Mouse (Mus musculus) retina, postnatal 1 day (tissue): ENCODE results near the gene Clec16a.

ENCODE experiments used
- DNase-seq: peaks from one replicate; pipeline ENCODE4 v3.0.0-alpha.2; 2012

Gene Clec16a

GRCm38 (mm10) chr16:10655236-10655635 lies 110.1 kb downstream of the Clec16a start:
- DNase-seq: no peak

- DNase-seq: no peak
Measured at GRCm38 (mm10) chr16:10655926-10656325, 110.8 kb downstream of the Clec16a start.

- DNase-seq: no peak
Measured at GRCm38 (mm10) chr16:10656461-10656860, 111.3 kb downstream of the Clec16a start.

DNA sequence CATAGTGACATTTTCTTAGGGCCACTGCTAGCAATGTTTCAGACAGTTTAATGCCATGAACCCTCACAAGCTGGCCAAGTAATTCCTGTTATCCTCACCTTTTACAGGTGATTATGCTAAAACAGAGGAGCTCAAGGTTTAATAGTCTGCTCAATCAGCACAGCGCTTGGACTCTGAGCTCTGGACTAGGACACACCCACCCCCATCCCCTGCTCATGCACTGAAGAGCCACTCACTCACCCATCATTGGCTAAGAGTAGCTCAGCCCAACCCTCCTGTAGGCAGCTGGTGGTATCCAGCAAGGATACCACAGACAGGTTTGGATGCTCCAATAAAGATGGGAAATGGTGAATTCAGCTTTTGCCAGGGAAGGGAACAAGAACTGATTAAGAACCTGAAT lies 111.8 kb downstream of the Clec16a start:
- no peak for DNase-seq

DNA sequence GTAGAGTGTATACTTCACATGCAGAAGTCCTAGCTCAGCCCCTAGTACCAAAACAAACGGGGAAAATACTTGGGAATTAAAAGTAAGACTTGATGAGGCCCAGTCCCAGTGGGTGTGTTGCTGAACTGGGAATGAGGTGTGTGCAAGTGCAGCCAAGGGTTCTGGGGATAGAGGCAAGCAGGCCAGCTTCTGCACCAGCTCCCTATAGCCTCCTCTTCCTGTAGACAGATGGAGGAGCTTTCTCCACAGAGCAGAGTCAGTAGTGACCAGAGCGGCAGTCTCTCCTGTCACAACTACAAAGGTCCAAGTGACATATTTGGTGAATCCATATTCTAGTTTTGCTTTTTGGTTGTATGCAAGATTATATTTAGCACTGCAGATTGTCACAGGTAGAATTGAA lies 114.1 kb downstream of the Clec16a start:
- DNase-seq: no peak

GRCm38 (mm10) chr16:10660526-10660925 lies 115.4 kb downstream of the Clec16a start:
- peak; percentile 36 for DNase-seq

DNA sequence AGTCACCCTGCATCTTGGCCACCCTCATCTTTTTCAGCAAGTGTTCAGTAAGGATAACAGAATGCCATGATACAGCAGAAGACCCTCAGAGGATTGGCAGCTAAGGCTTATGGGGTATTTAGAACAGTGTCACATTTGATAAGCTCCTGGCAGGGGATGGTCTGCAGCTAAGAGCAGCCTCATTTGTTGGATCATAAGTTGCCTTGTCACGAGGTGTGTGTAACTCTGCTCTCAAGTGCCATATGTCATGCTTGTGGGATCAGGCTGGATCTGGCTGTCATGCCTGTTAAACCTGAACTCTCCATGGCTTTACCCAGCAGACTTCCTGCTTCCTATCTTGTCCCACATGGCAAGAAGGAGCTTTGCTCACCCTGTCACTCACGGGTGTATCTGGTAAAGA lies 116.2 kb downstream of the Clec16a start:
- DNase-seq: peak; percentile 72

DNA sequence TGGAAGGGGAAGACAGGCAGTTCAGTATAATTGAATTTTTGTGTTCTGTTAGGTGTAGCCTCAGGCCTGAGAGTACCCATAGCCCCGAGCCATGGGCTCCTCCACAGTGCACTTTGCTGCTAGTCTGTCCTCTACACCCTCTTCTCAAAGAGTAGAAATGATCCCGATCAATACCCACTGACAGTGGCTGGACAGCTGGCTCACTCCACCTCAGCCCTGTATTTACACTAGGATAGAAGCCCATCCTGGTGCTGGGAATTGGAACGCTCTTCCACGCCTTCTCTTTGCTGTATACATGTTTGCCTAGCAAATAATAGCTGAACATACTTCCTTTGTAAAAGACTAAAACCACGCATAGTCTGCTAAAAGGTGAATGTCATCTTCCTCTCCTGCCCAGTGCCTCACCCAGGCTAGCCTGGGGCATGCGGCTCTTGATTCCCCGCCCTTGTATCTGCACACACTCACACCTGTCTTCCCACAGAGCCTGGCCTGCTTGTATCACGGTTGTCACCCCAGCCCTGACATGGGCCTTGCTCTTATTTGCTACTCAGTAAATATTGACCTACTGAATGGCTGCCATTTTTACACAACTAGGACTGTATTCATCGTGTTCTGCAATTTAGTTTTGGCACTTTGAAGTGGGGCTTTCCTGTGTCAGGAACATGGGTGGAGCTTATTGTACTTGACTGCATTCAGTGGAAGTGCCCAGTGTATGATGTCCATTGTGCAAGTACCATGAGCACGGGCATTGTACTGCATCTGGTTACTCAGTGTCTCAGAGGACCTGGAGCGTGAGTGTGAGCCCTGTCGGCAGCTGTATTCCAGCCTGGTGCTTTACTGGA lies 119.0 kb downstream of the Clec16a start:
- DNase-seq: no peak

- peak; percentile 22 for DNase-seq
Measured at GRCm38 (mm10) chr16:10664921-10665894, 120.1 kb downstream of the Clec16a start.

- DNase-seq: no peak
Measured at GRCm38 (mm10) chr16:10666766-10667165, 121.6 kb downstream of the Clec16a start.

- no peak for DNase-seq
Measured at GRCm38 (mm10) chr16:10668453-10668852, 123.3 kb downstream of the Clec16a start.

DNA sequence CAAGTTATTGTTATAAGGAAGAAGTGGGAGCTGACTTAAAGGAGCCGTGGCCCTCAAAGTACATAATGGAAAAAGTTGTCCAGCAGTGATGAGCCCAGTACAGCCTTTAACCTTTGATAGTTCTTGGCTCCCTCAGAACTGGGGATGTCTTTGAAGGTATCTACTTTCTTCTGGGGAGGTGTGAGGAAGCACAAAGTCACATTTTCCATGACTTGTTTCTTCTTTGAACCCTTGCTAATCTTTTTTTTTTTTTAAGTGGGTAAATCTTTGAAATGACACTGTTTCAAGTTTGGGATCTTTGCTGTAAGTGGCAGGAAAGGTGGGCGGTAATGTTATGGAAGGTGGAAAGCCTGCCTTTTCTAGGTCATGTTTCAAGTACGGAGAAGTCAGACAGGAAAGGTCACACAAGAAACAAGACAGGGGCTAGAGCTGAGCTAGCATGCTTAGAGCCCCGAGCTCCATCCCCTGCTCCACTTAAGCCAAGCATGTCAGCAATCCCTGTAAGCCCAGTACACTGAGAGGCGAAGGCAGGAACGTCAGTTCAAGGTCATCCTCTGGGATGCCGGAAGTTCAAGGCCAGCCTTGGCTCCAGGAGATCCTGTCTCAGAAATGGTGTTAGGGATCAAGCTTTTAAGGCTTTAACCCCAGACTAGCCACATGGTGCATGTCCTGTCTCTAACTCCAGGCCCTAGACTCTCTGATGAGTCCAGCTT lies 124.0 kb downstream of the Clec16a start:
- DNase-seq: no peak

DNA sequence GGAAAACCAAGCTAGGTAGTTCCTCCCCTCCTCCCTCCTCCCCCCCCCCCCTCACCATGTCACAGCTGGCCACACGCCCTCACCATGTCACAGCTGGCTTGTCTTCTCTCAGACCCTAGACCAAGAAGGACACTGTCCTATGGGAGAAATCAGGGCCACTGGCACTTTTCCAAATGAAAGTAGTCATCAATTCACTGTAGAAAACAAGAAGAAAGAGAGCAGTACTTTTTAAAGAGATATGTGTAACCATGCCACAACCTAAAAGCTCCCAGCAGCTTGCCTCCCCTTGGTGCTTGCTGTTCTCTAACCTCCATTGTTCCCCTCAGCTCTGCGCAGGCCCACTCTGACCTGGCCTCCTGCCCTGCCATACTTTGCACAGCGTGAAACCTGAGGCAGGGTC lies 124.8 kb downstream of the Clec16a start:
- no peak for DNase-seq

GRCm38 (mm10) chr16:10672490-10672889 lies 127.4 kb downstream of the Clec16a start:
- DNase-seq: no peak

DNA sequence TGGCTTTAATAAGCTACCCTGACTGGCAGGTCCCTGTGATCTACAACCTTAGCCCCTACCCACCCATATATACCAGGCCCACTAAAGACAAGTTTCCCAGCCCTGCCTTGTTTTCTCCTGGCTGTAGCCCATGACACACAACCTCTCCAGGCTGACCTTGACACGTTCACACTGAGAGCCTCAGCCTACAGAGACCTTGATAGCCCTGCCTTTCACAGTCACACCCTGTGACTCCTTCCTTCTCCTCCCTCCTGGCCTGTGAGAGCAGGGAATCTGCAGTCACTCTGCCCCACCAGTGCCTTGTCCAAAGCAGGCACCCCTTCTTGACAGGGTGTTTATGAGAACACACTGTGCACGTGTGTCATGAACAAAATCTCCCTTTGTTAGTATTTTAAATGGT lies 128.9 kb downstream of the Clec16a start:
- no peak for DNase-seq

GRCm38 (mm10) chr16:10674957-10675356 lies 129.8 kb downstream of the Clec16a start:
- no peak for DNase-seq

GRCm38 (mm10) chr16:10675612-10676011 lies 130.5 kb downstream of the Clec16a start:
- no peak for DNase-seq

GRCm38 (mm10) chr16:10676461-10677066 lies 131.4 kb downstream of the Clec16a start:
- no peak for DNase-seq

DNA sequence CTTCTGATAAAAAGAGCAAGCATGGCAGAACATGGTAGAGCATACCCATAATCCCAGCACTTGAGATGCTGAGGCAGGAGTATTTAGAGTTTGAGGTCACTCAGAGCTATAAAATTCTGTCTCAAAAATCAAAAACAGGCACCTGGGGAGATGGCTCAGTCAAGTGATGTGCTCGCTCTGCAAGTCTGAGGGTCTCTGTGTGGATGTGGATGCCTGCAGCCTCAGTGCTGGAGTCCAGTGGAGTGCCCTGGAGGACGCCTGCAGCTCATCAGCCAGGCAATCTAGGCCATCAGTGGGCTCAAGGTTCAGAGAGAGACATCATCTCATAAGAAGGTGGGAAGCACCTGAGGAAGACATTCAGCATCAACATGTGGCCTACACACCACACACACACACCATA lies 137.4 kb downstream of the Clec16a start:
- no peak for DNase-seq

DNA sequence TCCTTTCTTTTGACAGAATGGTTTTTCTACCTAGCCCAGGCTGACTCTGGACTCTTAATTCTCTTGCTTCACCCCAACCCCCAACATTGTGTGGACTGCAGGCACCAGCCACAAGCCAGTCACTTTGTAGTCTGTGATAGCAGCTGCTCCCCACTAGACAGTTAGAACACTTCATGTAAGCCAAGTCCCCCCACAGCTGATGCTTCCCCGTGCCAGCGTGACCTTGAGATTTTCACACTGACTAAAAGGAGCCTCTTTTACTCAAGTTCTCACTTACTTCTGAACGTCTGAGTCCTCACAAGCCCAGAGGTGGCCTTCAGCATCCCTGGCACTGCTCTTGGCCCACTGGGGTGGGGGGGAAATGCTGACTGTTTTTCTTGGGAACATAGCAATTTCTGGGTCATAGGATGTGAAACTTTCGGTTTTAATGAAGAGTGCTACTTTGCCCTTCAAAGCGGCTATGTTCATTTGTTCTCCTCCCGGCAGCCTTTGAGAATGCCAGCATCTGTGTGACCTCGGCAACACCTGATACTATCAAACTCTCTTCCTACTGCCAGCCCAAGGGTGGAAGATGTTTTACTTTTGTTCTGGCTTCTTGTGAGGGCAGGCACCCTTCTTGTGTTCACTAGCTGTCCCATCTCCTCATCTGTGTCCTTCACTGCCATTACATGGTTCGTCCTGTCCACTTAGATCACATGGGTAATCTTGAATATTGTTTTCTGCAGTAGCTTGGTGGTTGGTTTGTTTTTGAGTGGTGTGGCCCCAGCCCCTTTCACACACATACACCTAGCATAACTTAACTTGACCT lies 138.3 kb downstream of the Clec16a start:
- DNase-seq: no peak

GRCm38 (mm10) chr16:10689748-10690318 lies 144.7 kb downstream of the Clec16a start:
- no peak for DNase-seq
